Mouse (Mus musculus) neural tube, embryonic 10.5 days (tissue): Measurements from ENCODE around the gene Cdh1.
"Not testable (repeated sequence)": the region's sequence is repeated elsewhere in the genome, so short reads cannot be mapped to it uniquely, and the experiment has no call there.

Experiments used
- DNase-seq: peaks from one replicate; pipeline ENCODE4 v3.0.0-alpha.2; 2017; ENCODE audit warnings: low spot score; ENCODE audit errors: extremely low spot score

Gene Cdh1

DNA sequence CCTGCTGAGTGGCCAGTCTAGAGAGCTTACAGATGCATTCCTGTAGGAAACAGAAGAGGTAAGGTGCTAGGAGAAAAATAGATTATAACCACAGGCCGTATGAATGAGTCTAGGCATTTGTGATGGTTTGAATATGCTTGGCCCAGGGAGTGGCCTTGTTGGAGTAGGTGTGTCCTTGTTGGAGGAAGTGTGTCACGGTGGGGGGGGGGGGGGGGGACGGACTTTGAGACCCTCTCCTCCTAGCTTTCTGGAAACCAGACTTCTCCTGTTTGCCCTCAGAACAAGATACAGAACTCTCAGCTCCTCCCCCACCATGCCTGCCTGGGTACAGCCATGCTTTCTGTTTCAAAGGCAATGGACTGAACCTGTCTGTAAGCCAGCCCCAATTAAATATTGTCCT is 10.7 kb upstream of the Cdh1 start:
- DNase-seq = no peak

DNA sequence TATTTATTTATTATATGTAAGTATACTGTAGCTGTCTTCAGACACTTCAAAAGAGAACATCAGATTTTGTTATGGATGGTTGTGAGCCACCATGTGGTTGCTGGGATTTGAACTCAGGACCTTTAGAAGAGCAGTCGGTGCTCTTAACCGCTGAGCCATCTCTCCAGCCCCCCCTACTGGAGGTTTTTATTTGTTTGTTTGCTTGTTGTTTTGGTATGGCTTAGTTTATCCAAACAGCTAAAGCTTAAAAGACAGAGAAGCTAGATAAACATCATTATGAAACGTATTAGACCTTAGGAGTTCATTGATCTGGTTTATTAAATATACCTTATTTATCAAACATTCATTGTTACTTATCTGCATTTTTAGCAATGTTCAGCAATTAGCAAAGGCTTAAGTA is 7.5 kb upstream of the Cdh1 start:
- not testable (repeated sequence) for DNase-seq

DNA sequence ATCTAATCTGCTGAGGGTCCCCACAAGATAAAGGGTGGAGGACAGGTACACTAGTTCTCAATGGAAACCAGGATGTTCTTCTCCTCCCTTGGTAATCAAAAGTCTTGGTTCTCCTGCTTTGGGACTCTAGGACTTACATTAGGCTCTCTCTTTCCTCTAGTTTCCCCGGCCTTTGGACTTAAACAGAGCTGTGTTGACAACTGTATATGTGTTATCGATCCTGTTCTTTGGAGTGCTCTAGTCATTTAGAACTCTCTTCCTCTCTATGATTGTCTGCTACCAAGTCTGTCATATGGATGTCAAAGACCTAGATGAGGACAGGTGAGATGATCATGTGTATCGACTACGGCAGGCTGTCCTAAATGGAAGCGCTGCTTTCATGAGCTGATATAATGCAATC is 6.1 kb upstream of the Cdh1 start:
- DNase-seq = no peak

DNA sequence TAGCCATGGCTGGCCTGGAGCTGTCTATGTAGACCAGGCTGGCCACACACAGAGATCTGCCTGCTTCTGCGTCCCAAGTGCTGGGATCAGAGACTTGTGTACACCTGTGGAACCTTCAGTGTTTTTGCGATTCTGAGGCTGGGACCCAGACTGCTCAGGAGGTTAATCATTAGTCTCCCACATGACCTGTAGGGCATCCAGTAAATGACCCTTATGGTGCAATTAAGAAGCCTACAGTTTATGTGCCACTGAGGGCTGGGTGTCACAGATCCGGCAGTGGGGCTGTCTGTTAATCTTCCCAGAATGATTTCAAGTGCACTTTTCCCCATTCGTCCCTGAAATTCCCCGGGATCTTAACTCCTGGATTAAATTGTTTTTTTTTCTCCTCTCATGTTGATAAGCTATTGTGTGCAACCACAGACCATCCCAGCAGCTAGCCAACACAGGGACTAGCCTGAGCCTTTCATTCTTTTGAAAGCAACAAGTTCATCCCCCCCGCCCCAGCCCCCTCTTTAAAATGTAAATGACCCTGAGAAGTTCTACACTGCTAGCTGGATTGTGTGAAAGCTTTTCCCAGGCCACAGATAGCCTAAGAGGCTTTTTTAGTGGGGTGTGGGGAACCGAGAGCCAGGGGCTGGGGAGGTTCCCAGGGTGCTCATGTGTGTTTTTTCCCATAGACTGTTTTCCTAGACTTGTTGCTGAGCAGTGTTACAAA is 3.7 kb upstream of the Cdh1 start:
- DNase-seq = no peak

DNA sequence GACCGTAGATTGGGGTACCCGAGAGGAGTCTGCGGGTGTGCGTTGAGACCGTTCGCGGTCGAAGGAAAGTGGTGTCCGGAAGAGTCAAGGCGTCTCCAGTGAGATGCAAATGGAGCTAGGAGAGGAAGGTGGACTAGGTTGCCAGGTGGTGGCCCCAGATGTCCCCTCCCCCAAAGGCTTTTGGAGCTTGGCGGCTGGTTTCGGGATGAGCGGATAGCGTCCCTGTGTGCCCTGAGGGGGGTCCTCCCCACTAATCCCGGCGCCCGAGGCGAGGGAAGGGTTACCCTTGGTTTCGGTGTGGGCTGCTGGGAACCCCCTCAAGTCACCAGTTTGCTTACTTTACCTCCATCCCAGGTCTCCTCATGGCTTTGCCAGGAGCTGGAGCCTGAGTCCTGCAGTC is 782 bp downstream of the Cdh1 start:
- DNase-seq = no peak

DNA sequence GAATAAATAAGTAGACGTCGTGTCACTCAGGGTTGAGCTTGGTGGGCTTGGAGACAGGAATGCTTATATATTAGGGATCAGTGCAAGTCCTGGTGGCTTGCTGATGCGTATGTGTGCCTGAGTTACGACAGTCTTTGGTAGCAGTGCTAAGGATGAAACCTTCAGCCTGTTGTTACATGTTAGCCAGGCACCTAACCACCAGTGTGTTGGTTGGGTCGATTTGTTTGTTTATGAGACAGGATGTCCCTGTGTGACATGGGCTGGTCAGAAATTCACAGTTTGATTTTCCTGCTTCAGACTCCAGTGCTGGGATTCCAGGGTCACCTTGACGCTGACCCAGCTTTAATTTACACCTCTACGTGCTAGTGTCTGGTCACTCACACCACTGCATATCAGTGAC is 2.5 kb downstream of the Cdh1 start:
- no peak for DNase-seq

DNA sequence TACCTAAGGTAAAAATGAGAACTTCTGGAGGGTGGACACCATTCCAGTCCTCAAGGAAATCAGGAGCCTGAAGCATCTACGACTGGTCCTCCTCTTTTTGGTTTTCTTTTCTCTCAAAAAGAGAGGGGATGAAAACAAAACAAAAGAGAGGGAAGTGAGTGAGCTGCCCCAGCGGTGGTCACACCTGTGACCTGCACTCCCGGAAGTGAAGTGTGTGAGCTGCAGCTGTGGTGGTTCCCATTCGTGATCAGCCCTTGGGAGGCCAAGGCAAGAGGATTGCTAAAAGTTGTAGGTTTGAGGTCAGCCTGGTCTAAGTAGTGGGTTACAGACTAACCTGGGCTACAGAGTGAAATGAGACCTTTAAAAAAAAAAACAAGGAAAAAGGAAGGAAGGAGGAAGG is 3.0 kb downstream of the Cdh1 start:
- no peak for DNase-seq

DNA sequence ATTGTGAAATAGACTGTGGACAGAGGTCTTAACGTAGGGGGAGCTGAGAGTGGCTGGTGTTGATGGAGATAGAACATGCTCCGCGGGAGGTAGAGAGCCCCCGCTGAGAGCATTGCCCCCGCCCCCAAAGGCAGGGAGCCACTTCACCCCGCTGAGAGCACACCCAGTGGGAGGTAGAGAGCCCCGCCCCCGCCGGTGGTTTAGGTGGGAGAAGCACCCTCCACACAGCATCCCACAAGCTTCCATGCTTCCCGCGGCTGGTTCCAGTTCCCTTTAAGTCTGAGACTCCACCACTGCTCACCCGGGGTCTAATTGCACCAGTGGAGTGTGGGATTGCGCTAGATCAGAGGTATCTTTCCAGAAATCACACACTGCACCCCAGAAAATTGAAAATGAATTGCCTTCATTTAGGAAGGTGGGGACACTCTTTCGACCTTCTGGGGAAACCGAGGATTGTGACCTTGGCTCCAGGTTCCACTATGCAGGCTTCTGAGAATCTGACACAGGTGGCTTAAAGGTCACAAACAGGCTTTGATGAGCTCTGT is 3.5 kb downstream of the Cdh1 start:
- no peak for DNase-seq

DNA sequence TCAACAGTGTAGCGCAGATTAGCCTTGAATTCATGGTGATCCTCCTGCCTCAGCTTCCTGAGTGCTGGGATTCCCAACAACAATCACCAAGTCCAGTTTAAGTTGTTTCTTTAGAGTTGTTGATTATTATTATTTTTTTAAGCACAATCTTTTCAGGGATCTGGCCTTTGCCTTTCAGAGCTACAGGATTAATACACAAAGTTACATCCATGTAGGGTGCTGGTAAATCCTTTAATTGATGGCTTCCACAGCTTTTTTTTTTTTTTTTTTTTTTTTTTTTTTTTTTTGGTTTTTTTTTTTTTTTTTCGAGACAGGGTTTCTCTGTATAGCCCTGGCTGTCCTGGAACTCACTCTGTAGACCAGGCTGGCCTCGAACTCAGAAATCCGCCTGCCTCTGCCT is 4.6 kb downstream of the Cdh1 start:
- not testable (repeated sequence) for DNase-seq

DNA sequence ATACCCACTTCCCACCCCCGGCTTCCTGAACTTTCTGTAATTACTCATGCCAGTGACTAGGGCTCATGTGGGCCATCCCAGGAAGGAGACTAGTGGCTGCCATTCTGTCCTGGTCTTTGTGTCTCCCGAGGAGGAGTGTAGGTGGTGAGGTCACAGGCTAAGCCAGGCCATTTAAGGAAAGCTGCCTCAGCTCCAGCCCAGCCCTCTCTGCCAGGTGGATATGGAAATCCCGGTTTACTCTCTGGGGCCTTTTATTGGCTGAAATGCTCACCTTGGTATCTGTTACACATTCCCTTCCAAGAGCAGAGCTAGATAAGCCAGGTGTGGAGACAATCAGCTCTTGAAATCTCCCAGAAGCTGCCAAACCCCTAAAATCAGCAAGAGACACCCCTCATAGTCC is 5.3 kb downstream of the Cdh1 start:
- DNase-seq = no peak

DNA sequence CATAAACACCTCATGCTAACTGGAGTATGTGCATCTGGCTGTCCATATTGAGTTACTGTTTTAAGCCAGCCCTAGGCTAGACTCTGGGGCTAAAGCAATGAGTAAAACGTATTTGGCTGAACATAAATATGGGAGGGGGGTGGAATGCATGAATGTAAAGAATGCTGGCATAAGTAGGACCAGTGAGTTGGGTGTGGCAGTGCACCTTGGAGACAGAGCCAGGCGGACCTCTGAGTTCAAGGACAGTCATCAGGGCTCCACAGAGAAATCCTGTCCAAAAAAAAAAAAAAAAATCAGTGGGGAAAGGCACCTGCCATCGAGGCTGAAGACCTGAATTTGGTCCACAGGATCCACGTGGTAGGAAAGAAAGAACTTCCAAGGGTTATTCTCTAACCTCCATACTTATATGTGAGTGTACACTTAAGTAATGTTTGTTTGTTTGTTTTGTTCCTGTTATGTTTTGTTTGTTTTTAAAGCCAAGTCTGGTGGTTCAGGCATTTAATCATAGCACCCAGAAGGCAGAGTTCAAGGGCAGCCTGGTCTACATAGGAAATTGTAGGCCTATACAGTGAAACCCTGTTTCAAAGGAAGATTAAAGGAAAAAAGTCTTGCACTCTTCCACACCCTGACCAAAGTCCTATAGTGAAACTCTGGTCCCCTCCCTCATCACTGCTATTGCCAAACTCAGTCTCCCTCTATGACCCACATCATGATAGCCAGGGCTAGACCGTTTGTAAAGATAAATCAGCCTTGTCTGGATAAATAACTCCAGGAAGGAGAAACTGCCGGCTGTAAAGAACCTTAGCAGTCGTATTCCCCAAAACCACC is 6.1 kb downstream of the Cdh1 start:
- DNase-seq = no peak

DNA sequence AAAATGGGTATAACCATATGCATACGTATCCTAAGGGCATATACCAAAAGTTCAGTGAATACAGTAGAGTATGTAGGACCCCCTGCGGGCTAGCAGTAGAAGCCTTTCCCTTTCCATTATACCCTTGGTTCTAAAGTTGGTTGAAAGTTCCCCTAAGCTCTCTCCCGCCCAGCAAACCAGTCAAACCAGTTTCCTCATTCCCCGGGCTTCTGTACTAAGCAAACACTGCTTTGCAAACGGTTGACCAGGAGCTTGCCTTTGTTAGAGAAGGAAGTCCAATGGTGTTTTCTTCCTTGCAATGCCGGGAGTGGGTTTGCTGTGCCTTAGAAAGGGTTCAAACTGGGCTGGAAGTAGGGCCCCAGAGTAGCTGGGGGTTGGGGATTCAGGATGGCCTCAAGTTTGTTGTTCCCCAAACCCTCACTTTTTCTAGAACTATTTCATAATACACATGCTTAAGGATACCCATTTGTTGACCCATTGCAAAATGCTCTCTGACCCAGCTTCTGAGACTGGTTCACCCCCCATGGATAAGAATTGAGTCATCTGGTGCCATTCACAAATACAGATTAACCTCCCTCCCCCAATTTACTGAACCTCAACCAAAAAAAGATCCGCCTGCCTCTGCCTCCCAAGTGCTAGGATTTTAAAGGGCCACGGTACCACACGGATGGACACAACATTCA is 7.9 kb downstream of the Cdh1 start:
- no peak for DNase-seq

DNA sequence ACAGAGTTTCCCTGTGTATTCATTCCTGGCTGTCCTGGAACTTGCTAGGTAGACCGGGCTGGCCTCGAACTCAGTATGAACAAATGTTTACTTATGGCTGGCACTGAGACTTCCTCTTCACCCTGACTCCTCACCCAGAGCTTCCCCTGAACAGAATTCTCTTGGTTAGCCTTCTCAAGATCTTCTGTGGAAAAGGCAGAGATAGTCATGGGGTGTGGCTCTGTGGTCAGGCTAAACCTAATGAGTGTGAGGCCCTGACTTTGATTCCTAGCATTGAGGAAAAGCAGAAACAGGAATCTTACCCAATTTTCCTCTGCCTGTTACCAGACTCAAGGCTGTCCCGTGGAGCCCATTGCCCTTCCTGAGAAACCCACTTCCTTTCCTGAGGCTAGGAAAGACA is 8.9 kb downstream of the Cdh1 start:
- DNase-seq = no peak

DNA sequence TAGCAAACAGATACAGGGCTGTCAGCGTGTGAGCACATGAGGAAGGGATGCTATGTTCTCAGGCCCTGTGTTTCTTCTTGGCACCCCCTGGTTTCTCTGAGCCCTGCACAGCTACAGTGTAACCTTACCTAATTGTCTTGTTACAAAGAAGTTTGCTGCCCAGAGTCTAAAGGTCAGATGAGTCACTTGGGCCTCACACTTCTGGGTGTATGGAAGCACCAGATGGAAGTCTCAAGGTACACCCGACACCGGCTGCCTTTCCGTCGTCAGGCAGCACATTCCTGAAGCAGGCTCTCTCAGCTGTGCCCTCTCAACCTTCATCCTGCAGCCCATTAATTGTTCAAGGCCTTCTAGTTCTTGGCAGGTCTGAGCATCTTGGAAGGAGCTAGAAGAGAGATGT is 11.6 kb downstream of the Cdh1 start:
- no peak for DNase-seq

DNA sequence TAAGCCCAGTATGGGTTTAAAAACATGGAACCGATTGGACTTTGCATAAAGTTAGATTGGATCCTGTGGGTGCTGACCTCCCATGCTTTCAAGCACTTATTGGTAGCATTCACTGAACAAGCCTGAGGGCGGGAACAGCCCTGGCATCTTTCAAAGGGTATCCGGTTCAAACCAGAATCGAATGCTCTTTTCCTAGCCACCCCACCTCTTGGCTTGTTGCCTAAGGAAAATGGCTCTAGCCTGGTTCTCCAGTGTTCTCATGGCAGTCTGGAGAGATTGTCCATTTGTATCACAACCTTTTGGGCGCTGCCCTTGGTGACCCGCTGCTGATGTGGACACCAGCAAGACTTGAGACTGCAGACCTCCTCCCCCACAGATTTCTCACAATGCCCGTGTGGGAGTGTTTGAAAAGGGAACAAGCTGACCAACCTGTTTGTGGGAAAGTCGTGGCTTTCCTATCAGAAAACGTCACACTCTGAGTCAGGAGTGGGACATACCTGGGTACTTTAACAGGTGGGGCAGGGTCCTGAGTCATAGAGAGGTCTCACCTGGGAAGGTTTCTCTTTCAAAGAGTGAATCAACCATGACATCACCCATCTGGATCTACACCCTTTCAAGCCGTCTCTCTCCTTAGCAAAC is 12.6 kb downstream of the Cdh1 start:
- DNase-seq = no peak

DNA sequence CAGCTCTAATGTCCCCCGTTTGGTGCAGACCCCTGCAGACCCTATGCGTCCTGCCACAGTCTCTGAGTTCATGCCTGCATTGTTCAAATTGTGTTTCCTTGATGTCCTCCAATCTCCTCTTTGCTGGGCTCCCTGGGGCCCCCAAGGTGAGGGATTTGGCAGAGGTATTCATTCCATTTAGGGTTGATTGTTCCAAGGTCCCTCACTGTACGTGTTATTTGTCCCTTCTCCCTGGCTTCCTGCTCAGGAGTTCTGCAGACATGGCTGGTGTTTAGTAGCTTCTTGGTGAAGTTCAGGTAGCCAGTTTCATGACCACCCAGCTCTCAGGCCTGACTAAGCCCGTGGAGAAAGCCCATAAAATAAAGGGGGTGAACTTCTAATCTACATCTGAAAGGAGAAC is 13.5 kb downstream of the Cdh1 start:
- DNase-seq = no peak

DNA sequence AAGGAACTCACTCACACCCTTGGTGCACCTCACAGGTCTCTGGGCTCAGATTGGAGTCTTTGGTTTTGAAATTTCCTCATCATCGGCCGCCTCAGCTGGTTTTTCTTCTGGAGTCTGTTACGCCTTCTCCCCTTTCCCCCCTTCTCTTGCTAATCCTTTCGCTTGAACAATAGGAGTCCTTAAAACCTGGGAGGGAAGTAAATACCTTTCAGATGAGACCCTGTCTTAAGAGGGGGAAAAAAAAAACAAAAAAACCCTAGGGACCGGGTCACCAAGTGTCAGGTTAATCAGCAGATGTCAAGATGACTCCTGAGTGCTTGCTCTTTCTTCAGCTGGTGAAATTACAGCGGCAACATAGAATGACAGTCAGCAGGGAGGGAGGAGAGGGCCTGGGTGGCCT is 14.0 kb downstream of the Cdh1 start:
- no peak for DNase-seq

DNA sequence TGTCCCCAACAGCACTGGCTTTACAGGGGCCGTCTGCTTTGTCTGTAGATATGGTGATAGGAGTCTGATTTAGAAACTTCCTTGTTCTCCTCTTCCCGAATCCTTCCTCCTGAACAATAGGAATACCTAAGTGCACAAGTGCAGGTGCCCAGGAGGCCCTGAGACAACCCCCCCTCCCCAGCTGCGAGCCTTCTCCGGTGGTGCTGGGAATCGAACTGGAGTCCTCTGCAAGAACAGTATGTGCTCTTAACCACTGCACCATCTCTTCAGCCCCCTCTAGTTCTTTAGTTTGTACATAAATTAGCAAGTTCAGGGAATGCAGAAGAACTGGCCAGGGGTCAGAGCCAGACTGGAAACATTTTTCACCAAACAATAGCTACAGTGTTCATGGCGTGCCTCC is 14.7 kb downstream of the Cdh1 start:
- DNase-seq = no peak

DNA sequence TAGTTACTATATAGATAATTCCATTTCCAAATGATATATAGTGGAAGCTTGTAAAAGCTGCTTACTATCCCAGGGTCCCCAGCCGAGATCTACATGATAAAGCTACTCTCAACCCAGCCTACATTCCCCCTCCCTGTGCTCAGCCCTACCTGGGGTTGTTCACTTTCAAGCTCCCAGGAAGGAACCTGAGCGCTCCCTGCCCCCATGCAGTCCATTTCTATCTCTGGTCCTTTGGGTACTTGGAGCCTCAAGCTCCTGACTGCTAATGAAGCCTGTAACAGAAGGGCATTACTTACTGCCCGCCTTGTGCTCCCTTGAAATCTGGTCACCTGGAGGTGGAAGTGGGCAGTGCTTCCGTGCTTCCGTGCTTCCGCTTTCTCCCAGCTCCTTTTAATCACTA is 15.2 kb downstream of the Cdh1 start:
- no peak for DNase-seq

DNA sequence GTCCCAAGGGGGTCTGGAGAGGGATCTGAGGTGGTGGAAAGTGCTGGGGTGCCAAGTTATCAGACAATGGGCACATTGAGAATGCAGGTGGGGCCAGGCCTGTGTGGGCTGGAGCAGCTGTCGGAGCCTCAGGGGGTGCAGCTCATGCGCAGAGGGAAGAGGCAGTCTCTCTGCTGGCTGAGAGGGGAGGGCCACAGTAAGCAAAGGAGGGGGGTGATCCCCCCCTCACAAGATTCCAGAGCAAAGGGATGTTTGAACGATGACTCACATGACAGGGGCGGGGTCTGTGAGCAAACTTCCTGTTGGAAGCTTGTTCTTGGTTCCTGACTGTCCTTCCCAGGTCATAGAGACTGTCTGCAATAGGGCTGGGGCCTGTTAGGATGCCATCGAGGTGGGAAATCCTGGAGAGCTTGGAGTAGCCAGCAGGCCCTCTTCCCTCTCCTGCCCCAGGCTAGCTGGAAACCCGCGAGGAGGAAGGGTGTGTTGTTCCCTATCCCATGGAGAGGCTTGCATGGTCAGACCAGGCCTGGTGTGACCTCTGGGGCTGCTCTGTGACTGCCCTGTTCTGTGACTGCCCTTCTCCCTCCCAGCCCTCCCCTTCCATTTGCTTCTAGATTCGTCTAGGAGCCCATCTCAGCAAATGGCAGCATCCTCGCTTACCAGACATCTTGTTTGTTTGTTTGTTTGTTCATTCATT is 16.5 kb downstream of the Cdh1 start:
- peak; percentile 34 for DNase-seq

DNA sequence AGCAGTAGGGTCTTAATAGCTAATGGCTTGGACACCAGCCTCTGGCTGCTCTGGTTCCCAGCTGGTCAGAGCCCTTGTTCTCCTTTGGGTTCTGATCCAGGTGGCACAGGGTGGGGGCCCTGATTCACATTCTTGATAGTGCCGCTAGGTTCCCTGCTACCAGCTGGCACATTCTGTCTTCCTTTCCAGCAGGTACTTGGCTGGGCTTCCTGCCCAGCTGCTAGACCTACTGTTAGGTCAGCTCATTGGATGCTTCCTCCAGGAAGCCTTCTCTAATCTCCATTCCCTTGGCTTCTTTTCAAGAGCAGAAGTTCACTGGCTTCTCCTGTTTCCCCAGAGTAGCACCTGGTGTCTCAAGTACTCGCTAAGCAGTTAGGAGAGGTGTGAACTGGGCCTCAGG is 17.3 kb downstream of the Cdh1 start:
- DNase-seq = no peak
